Mouse (Mus musculus) Muller cell, postnatal 12 days (primary cell): ENCODE data around the gene Ddx58.
A peak's percentile ranks its signal among the peaks of the same experiment; 100 is the strongest.

Experiments
- DNase-seq: peaks from one replicate; pipeline ENCODE4 v3.0.0-alpha.2; 2015; ENCODE audit errors: inconsistent ontology term

Ddx58 gene

GRCm38 (mm10) chr4:40239409-40240271 is at the start of gene Ddx58:
Gene Ddx58, minus strand, starts transcription at chr4:40239828.
- peak; percentile 61 for DNase-seq

- DNase-seq, result peak; percentile 49
These were observed 49.4 kb upstream of the Ddx58 start for GRCm38 (mm10) chr4:40289046-40289445.

GRCm38 (mm10) chr4:40287415-40287814 is 47.8 kb upstream of the Ddx58 start:
- DNase-seq, result no peak

- DNase-seq, result peak; percentile 43
These were observed 46.0 kb upstream of the Ddx58 start for GRCm38 (mm10) chr4:40285582-40285981.

- peak; percentile 96 for DNase-seq
These were observed 39.8 kb upstream of the Ddx58 start, which contains the start of gene Ndufb6 for GRCm38 (mm10) chr4:40279276-40279900. Gene Ndufb6, minus strand, starts transcription at chr4:40279421.

GRCm38 (mm10) chr4:40278880-40279275 is 39.2 kb upstream of the Ddx58 start:
- DNase-seq, result no peak

GRCm38 (mm10) chr4:40269430-40270032 is 29.9 kb upstream of the Ddx58 start, which contains the start of the genes Smim27 and Topors:
Gene Smim27, plus strand, starts transcription at chr4:40269579.
Gene Topors, minus strand, starts transcription at chr4:40269850.
- peak; percentile 96 for DNase-seq

- DNase-seq, result peak; percentile 63
These were observed 29.2 kb upstream of the Ddx58 start for GRCm38 (mm10) chr4:40268835-40269234.

- peak; percentile 95 for DNase-seq
These were observed 28.7 kb upstream of the Ddx58 start for GRCm38 (mm10) chr4:40268204-40268813.

- DNase-seq, result peak; percentile 12
These were observed 28.1 kb upstream of the Ddx58 start for GRCm38 (mm10) chr4:40267681-40268080.

- DNase-seq, result no peak
These were observed 24.7 kb upstream of the Ddx58 start for GRCm38 (mm10) chr4:40264321-40264720.

- no peak for DNase-seq
These were observed 14.9 kb upstream of the Ddx58 start for GRCm38 (mm10) chr4:40254385-40255103.

- DNase-seq, result peak; percentile 23
These were observed 14.1 kb upstream of the Ddx58 start for GRCm38 (mm10) chr4:40253766-40254165.

- no peak for DNase-seq
These were observed 11.4 kb upstream of the Ddx58 start for GRCm38 (mm10) chr4:40250984-40251383.

GRCm38 (mm10) chr4:40244035-40244434 is 4.4 kb upstream of the Ddx58 start:
- DNase-seq, result no peak

GRCm38 (mm10) chr4:40243006-40243405 is 3.4 kb upstream of the Ddx58 start:
- DNase-seq, result no peak

GRCm38 (mm10) chr4:40241928-40242327 is 2.3 kb upstream of the Ddx58 start:
- DNase-seq, result no peak

GRCm38 (mm10) chr4:40240272-40240744 is 680 bp upstream of the Ddx58 start:
- DNase-seq, result no peak

- DNase-seq, result peak; percentile 87
These were observed 882 bp downstream of the Ddx58 start for GRCm38 (mm10) chr4:40238483-40239408.

GRCm38 (mm10) chr4:40236829-40237228 is 2.8 kb downstream of the Ddx58 start:
- no peak for DNase-seq
